Mouse (Mus musculus): ENCODE results near the gene Zcchc7.

DNA sequence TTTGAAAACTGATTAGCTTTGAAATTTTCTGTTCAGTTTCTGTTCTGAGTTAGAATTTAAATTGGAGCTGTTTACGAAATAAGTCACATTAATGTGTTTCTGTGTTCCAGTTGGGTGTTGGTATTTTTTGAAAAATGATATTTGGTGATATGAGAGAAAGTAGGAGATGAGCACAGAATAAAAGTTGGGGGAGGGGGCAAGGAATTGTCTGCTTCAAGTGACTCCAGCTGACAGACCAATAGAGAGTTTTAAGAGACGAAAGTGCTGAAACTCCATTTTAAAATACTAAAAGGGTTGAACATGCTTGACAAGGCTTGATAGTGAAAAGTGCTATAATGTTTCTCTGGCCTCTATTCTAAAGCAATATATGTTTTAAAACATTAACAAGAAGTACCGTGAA, 21.4 kb downstream of the Zcchc7 start:
- TF ChIP-seq GATA1 (IDR thresholded peaks at IDR 0.05; ENCODE audit: low read length): no peak
- no peak for TF ChIP-seq TAL1 (IDR thresholded peaks at IDR 0.05; ENCODE audit: low read length)

All from erythroblast, embryonic 14.5 days (primary cell).